Mouse (Mus musculus) C2C12 (cell line): ENCODE results near the gene Dao. TPM values are rescaled to one million over a fixed set of nuclear protein-coding genes. Genes with fewer than 3 reads are reported as not detected.

Experiments
- H3K27me3 ChIP-seq: one replicate; pipeline ENCODE4 v1.6.1; 2011; ENCODE audit not compliant: control insufficient read depth, insufficient read depth, insufficient read length
- H3K36me3 ChIP-seq: one replicate; pipeline ENCODE4 v1.6.1; 2011; ENCODE audit not compliant: control insufficient read depth, insufficient read depth
- H3K4me3 ChIP-seq: one replicate; pipeline ENCODE4 v1.5.1; 2011; ENCODE audit warnings: mild to moderate bottlenecking, control low read depth; ENCODE audit not compliant: poor library complexity, insufficient read depth, severe bottlenecking
- H3K79me2 ChIP-seq: one replicate; pipeline ENCODE4 v1.6.1; 2011; ENCODE audit not compliant: control insufficient read depth, insufficient read depth
- H3K79me3 ChIP-seq: one replicate; pipeline ENCODE4 v1.6.1; 2011; ENCODE audit warnings: low read depth, control low read depth
- H3ac ChIP-seq: one replicate; pipeline ENCODE3; 2011; ENCODE audit warnings: low read depth; ENCODE audit not compliant: control insufficient read depth, insufficient read length
- CEBPB ChIP-seq: IDR thresholded peaks from one replicate; pipeline ENCODE4 v1.6.1; 2011; ENCODE audit warnings: low read depth, mild to moderate bottlenecking, control low read depth, moderate library complexity
- CTCF ChIP-seq: IDR thresholded peaks from one replicate; pipeline ENCODE4 v1.5.1; 2011; ENCODE audit not compliant: control insufficient read depth, insufficient read depth, insufficient read length
- FOSL1 ChIP-seq: IDR thresholded peaks from one replicate; pipeline ENCODE4 v1.8.0; 2011; ENCODE audit warnings: mild to moderate bottlenecking, low read length; ENCODE audit not compliant: poor library complexity, insufficient read depth, severe bottlenecking
- MAX ChIP-seq: IDR thresholded peaks from one replicate; pipeline ENCODE4 v1.6.1; 2011; ENCODE audit warnings: mild to moderate bottlenecking, control low read depth
- MYOD1 ChIP-seq: IDR thresholded peaks from one replicate; pipeline ENCODE4 v1.6.1; 2011; ENCODE audit warnings: low read depth; ENCODE audit not compliant: control insufficient read depth, insufficient read length
- MYOG ChIP-seq: IDR thresholded peaks from one replicate; pipeline ENCODE4 v1.6.1; 2011; ENCODE audit not compliant: control insufficient read depth, insufficient read length; ENCODE audit errors: extremely low read depth
- USF1 ChIP-seq: IDR thresholded peaks from one replicate; pipeline ENCODE4 v1.6.1; 2011; ENCODE audit warnings: low read depth, mild to moderate bottlenecking, control low read depth, moderate library complexity
- polyA plus RNA-seq: library from polyadenylated mRNA; unstranded; fragments of >200 nt; fragmentation: generic; extraction: Trizol; gene quantifications from one replicate; pipeline ENCODE4 v1.2.1, GENCODE M21; 2012; ENCODE audit warnings: missing spikeins

Gene Dao
- polyA plus RNA-seq, 1 experiment: not detected

DNA sequence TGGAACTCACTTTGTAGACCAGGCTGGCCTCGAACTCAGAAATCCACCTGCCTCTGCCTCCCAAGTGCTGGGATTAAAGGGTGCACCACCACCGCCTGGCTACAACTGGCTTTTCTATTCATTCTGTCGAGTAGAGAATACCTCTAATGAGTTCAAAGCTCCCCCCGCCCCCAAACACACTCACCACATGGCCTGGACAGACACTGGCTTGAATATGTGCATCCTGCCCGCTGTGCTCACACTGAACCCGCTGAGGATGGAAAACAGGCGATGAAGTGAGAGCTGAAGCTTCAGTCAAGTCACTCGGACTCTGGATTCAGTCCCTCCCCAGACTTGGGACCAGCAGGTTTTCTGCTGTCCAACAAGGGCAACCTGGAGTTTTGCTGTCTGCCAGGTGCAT lies 43.1 kb upstream of the Dao start:
- peaks cover 3% of the 10 kb centered on the region for H3K36me3 ChIP-seq

DNA sequence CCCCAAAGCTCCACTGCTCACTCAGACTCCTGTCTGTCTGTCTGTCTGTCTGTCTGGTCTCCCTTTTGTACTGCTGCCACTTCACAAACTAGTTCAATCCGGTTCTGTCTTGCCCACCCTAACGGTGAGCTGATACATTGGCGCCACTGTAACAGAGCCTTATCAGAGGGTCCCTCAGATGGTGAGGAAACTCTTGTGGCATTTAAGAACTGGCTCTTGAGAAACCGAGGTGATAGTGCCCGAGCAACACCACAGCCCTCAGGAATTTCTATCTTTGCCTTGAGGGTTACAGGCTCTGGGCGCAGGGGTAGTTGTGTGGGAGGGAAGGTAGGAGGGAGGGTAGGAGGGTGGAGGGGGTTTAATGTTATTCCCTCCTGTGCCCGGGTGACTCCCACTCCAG lies 41.7 kb upstream of the Dao start:
- Histone ChIP-seq H3K27me3 (no peaks in the 10 kb centered on the region), H3K79me3 (no peaks in the 10 kb centered on the region), H3K36me3 (no peaks in the 10 kb centered on the region), H3K79me2 (no peaks in the 10 kb centered on the region), H3K4me3 (no peak overlapping the region), H3ac (no peak overlapping the region)
- TF ChIP-seq MAX: no peak
- no peak for TF ChIP-seq CTCF
- TF ChIP-seq CEBPB: no peak
- no peak for TF ChIP-seq USF1
- TF ChIP-seq MYOG: no peak
- TF ChIP-seq FOSL1: no peak
- no peak for TF ChIP-seq MYOD1

More for the DNA sequence above, 43.1 kb upstream of the Dao start:
- TF ChIP-seq MAX (no peak), CTCF (no peak), USF1 (no peak), FOSL1 (no peak), CEBPB (no peak), MYOD1 (no peak), MYOG (no peak)
- Histone ChIP-seq H3ac (no peak overlapping the region), H3K79me3 (no peaks in the 10 kb centered on the region), H3K79me2 (no peaks in the 10 kb centered on the region), H3K4me3 (no peak overlapping the region), H3K27me3 (no peaks in the 10 kb centered on the region)

DNA sequence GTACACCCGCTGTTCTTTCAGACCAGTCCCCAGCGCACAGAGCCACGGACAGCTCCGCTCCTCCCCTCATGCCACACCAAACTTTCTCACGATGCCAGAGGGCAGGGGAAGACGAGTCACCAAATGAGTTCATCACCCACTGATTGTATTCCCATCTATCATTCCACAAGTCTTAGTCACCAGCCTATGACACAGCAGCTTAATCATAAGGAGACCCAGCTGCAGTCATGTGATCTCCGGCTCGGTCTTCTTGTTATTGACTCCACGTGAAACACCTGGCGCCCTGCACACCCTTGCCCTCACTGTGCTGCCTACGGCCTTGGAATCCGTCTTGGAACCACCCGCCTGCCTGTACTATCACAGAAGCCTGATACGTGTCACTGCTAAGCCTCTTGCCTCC lies 38.5 kb upstream of the Dao start:
- TF ChIP-seq MYOG (no peak), CEBPB (no peak), MAX (no peak), MYOD1 (peak; percentile 15), USF1 (peak; percentile 80), CTCF (no peak), FOSL1 (peak; percentile 41)
- H3K36me3 ChIP-seq: no peaks in the 10 kb centered on the region
- H3K79me2 ChIP-seq: no peaks in the 10 kb centered on the region
- no peak overlapping the region for H3ac ChIP-seq
- no peaks in the 10 kb centered on the region for H3K79me3 ChIP-seq
- no peak overlapping the region for H3K4me3 ChIP-seq
- no peaks in the 10 kb centered on the region for H3K27me3 ChIP-seq

DNA sequence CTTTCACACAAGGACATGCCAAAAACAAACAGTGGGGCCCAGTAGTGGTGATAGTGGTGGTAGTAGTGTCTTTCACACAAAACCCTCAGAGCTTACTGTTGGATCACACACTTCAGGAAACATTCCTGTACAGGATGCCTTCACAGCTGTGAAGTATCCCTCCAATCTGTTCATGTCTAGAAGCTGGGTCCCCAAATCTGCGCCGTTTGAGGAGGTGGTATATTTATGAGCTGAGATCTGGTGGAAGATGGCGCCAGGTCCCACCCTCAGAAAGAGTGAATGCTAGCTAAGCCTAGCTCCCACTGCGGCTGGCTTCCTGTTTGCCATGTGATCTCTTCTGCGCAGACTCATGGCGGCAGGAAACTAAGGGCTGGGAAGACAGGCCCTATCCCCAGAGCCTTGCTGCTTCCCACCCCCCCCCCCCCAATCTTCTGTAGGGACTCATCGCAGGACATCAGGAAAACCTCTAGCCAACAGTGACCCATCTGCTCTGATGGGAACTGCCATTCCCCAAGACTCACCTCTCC lies 37.8 kb upstream of the Dao start:
- Histone ChIP-seq H3K4me3 (no peak overlapping the region), H3K36me3 (no peaks in the 10 kb centered on the region), H3K79me3 (no peaks in the 10 kb centered on the region), H3K79me2 (no peaks in the 10 kb centered on the region), H3K27me3 (no peaks in the 10 kb centered on the region), H3ac (no peak overlapping the region)
- TF ChIP-seq FOSL1 (no peak), CTCF (no peak), MAX (no peak), CEBPB (no peak), MYOG (no peak), MYOD1 (no peak), USF1 (no peak)

DNA sequence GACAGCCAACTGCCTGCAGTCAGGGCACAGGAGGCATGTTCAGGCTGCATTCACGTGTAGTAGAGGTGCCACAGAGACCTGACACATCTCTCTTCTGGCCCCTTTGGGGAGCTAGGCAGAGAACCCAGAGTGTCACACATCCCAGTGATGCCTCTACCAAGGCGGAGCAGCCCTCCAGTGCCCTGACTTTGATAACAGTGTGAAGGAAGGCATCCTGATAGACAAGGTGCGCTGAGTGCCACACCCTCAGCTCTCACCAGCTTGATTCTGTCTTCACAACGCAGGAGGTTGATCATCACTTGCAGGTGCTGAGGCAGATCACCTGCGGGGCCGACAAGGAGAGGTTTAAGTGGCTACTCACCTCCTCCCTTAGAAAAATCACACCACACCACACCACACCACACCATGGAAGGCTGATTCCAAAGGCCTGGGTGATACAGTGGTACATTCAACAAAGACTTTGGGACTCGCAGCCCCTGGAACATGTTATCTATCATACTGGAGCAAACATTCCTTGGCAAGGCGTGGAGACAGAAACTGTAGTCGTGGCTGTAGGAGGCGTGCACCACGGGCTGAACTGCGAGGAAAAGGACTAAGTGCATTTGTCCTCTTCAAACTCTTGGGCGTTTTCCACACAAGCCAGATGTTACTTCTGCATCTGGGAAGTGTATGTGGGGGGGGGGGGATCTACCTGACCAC lies 36.9 kb upstream of the Dao start:
- Histone ChIP-seq H3K79me3 (no peaks in the 10 kb centered on the region), H3K4me3 (no peak overlapping the region), H3K27me3 (no peaks in the 10 kb centered on the region), H3K79me2 (no peaks in the 10 kb centered on the region), H3ac (no peak overlapping the region), H3K36me3 (no peaks in the 10 kb centered on the region)
- TF ChIP-seq USF1 (no peak), MYOG (no peak), FOSL1 (no peak), CEBPB (no peak), MAX (no peak), CTCF (no peak), MYOD1 (no peak)
